Mouse (Mus musculus) c-Kit-negative CD71-positive TER-119-positive erythroid progenitor cells, embryonic 14.5 days (primary cell): ENCODE measurements around the gene Tex19.2.
"Not testable (repeated sequence)": the region's sequence is repeated elsewhere in the genome, so short reads cannot be mapped to it uniquely, and the experiment has no call there.

Experiments
- DNase-seq: peaks from one replicate; pipeline ENCODE4 v3.0.0-alpha.2; 2013; ENCODE audit warnings: low read depth, low spot score

Tex19.2 gene

GRCm38 (mm10) chr11:121111601-121112000 is 6.9 kb downstream of the Tex19.2 start:
- no peak for DNase-seq

DNA sequence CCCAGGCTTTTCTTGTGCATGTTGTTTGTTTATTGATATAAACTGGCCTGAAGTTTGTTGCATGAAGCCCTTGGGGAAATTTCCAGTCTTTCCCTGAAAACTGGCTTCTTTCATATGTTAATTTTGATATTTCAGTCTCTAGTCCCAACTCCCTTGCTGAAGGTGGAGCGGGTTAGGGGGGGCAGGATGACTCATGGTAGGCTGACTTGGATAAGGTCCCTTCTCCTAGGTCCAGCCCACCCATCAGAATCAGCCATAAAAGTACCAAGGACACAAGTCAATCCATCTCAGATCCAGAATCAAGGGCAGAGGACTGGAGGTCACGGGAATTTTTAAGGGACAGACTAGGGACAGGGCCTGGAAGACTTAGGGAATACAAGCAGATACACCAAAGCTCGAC is 7.4 kb downstream of the Tex19.2 start:
- no peak for DNase-seq

DNA sequence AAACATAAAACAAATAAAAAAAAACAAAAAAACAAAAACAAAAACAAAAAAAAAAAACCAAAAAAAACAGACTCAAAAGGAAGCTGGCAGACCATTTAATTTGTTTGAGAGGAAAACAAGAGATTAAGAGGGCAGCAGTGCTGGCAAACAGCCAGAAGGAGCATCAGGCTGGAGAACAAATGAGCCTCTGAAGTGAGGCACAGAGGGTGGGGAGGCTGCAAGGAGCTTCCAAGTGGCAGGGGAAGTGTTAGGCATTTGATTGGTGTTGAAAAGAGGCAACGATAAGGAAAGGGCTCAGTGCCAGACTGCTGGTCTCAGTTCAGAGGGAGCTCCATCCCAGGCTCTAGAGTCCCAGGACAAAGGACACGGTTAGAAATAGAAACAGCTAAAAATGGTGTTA is 8.5 kb downstream of the Tex19.2 start:
- DNase-seq, result no peak

DNA sequence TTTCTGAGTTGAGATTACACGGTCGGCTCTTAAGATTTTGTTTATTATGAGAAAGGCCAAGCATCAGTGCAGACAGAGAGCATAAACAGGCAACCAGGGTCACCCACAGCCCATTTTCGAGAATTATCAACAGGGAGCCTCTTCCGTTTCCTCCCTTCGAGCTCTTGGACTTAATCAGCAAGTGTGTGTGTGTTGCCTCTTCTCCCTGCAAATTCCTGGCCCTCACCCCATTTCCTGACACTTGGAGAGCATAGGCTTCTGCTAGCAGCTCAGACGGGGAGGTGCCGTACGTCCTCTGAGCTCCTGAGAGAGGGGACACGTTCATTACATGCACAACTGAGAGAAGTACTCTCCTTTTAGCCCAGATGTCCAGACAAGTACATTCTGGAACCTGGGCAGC is 10.4 kb downstream of the Tex19.2 start:
- no peak for DNase-seq

- not testable (repeated sequence) for DNase-seq
Measured at GRCm38 (mm10) chr11:121107242-121107641, 11.2 kb downstream of the Tex19.2 start.

- no peak for DNase-seq
Measured at GRCm38 (mm10) chr11:121101124-121101805, 17.2 kb downstream of the Tex19.2 start.

GRCm38 (mm10) chr11:121100692-121101091 is 17.8 kb downstream of the Tex19.2 start:
- no peak for DNase-seq

GRCm38 (mm10) chr11:121099762-121100161 is 18.7 kb downstream of the Tex19.2 start:
- DNase-seq, result no peak

DNA sequence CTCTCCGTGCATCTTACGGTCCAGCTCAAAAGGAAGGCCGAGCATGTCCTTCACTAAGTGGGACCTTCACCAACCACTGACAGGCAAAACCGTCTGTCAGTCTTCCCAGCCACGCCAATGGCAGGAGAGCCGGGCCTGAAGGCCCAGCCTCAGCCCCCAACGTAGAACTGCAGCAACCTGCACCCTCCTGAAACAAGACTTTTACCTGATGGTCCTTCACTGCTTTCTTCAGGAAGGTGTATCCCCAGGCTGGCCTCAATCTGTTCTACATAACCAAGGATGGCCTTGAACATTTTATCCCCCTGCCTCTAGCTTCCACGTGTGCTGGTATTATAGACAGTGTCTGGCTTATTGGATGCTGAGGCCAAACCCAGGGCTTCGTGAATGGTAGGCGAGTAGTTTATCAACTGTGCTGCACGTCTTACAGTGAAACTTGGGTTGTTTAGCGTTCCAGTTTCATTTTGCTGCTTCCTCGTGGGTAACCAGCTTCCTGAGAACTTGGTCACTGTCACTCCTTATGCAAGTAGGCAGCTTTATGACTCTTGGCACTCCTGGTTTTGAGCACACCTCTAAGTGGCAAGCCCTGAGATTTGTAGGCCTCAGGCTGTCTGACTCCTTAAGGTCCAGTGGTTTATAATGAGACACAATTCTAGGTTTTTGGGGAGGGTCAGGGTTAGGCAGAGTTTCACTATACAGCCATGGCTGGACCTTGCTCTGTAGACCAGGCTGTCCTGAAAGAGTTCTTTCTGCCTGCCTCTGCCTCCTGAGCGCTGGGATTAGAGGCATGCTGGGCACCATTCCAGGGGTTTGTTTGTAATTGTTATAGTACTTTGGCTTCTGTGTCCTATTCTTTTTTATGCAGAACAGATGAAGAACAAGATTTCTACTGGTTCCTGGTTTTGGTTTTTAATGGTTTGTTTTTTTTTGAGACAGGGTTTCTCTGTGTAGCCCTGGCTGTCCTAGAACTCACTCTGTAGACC is 25.6 kb downstream of the Tex19.2 start:
- no peak for DNase-seq

GRCm38 (mm10) chr11:121090943-121091342 is 27.5 kb downstream of the Tex19.2 start:
- no peak for DNase-seq

- no peak for DNase-seq
Measured at GRCm38 (mm10) chr11:121089756-121090546, 28.5 kb downstream of the Tex19.2 start.

DNA sequence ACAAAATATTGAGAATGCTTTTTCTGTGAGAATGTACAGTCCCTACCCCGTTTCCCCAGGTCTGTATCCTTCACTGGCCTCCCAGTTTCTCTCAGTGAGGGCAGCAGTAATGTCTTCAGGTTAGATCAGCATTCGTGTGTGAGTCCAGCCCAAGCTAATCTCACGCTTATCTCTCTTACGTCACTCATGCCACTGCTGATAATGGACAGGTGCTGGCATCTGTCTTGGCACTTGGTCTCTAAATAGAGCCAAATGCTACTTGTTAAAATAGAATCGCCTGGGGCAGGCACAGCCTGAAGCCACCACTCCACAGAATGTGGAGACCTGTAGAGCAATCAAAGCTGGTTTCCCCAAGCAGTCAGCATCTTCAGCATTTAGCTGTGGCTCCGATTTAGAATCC is 29.5 kb downstream of the Tex19.2 start:
- DNase-seq, result no peak

DNA sequence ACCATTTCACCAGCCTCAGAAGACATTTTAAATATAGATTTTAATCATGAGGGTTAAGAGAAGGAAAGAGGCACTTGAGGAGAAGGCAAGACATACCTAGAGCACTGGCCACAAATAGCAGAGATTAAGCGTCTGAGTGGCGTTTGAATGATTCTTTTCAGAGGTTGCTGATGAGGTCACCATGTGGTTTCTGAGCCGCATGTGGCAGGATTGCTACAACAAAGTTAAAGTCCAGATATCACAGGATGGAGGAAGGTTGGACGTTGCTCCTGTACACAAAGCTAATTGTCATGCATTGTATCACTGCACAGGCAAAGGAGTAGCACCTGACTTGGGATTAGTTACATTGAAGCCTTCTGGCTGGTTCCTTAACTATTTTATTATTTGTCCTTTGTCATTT is 32.2 kb downstream of the Tex19.2 start:
- no peak for DNase-seq

GRCm38 (mm10) chr11:121085181-121085580 is 33.3 kb downstream of the Tex19.2 start:
- no peak for DNase-seq

GRCm38 (mm10) chr11:121082857-121083500 is 35.5 kb downstream of the Tex19.2 start:
- DNase-seq, result no peak

DNA sequence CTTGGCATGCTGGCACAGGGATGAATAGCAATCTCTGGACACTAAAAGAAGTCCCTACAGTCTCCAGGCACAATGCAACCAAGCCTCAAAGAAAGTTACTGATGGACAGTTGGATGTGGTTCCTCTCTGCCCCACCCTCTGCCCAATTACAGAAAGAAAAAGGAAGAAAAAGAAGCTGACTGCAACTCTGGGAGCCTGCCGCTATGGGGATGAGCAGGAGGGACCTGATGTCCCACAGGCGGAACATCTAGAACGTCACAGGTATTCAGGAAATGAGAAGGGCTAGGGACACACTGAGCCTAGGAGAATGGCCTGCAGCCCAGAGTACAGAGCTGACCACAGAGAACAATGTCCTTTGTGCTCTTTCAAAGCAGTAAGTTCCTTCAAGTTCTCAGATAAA is 36.2 kb downstream of the Tex19.2 start:
- DNase-seq, result no peak

DNA sequence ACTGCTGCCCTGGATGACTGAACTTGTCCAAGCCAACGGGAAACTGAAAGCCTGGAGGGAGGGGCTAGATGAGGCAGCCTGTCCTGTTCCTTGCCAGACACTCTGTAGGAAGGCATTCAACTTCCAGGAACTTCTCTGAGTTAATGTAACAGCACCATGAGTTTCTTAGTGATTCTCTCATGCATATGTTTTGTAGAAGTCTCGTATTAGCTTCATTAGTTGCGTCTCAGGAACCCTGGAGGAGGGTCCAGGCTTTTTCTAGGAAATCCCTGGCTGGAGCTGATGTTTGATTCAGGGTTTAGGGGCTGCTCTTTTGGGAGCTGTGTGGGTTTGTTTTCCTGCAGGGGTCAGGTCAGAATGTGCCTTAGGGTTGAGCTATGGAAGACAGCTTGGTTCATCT is 37.4 kb downstream of the Tex19.2 start, which contains the start of gene Sectm1a:
Gene Sectm1a, minus strand, starts transcription at position 101 of the 400 bp plus-strand sequence.
- DNase-seq, result no peak

DNA sequence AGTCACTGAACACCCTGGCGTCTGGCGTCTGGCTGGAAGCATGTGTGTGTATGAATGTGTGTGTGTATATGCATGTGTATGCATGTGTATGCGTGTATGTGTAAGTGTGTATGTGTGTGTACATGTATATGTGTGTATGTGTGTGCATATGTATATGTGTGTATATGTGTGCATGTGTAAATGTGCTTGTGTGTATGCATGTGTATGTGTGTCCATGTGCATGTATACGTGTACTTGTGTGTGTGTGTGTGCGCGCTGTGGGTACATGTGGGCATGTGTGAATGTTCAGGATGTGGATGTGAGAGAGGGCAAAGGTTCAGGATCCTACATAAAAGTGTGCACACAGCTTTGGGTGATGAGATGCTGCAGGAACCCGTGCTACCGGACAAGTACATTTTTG is 38.1 kb downstream of the Tex19.2 start:
- no peak for DNase-seq

GRCm38 (mm10) chr11:121075655-121076054 is 42.8 kb downstream of the Tex19.2 start:
- DNase-seq, result no peak

- DNase-seq, result not testable (repeated sequence)
Measured at GRCm38 (mm10) chr11:121069662-121070061, 48.8 kb downstream of the Tex19.2 start.

DNA sequence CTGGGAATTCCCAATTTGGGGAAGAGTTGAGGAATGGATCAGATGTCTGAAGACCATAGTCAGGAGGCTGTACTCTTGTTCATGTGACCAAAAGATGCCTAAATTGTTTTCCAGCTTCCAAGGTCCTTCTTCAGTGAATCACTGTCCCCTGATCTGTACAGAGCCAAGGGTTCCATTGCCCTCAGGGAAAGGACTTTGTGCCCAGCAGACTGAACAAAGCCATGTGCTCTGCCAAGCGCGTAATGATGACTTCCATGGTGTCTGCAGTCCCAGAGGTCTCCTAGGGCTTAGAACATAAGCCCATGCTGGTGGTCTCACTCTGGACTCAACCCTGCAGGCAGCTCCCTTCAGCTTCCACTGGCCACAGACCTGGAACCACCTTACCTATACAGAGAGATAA is 50.6 kb downstream of the Tex19.2 start:
- no peak for DNase-seq
